Mouse (Mus musculus): Measurements from ENCODE around the gene Rbfox2.
A peak's percentile ranks its signal among the peaks of the same experiment; 100 is the strongest.

The Rbfox2 gene

GRCm38 (mm10) chr15:77273947-77274346, 32.9 kb downstream of the Rbfox2 start:
- DNase-seq (ENCODE audit: low spot score): no peak

- no peak for DNase-seq (ENCODE audit: low spot score)
Measured at GRCm38 (mm10) chr15:77271285-77271684, 35.5 kb downstream of the Rbfox2 start.

- DNase-seq (ENCODE audit: low spot score): peak; percentile 81
Measured at GRCm38 (mm10) chr15:77269496-77269895, 37.3 kb downstream of the Rbfox2 start.

GRCm38 (mm10) chr15:77268415-77268814, 38.4 kb downstream of the Rbfox2 start:
- DNase-seq (ENCODE audit: low spot score): no peak

GRCm38 (mm10) chr15:77265318-77265717, 41.5 kb downstream of the Rbfox2 start:
- no peak for DNase-seq (ENCODE audit: low spot score)

- no peak for DNase-seq (ENCODE audit: low spot score)
Measured at GRCm38 (mm10) chr15:77264314-77264713, 42.5 kb downstream of the Rbfox2 start.

- no peak for DNase-seq (ENCODE audit: low spot score)
Measured at GRCm38 (mm10) chr15:77262782-77263181, 44.0 kb downstream of the Rbfox2 start.

GRCm38 (mm10) chr15:77257437-77258229, 49.2 kb downstream of the Rbfox2 start:
- DNase-seq (ENCODE audit: low spot score): peak; percentile 85

GRCm38 (mm10) chr15:77256782-77257181, 50.0 kb downstream of the Rbfox2 start:
- DNase-seq (ENCODE audit: low spot score): no peak

GRCm38 (mm10) chr15:77254636-77255035, 52.2 kb downstream of the Rbfox2 start:
- peak; percentile 74 for DNase-seq (ENCODE audit: low spot score)

GRCm38 (mm10) chr15:77254128-77254527, 52.7 kb downstream of the Rbfox2 start:
- peak; percentile 71 for DNase-seq (ENCODE audit: low spot score)

GRCm38 (mm10) chr15:77251706-77252105, 55.1 kb downstream of the Rbfox2 start:
- DNase-seq (ENCODE audit: low spot score): peak; percentile 85

GRCm38 (mm10) chr15:77250806-77251205, 56.0 kb downstream of the Rbfox2 start:
- DNase-seq (ENCODE audit: low spot score): no peak

GRCm38 (mm10) chr15:77249421-77249820, 57.4 kb downstream of the Rbfox2 start:
- DNase-seq (ENCODE audit: low spot score): no peak

GRCm38 (mm10) chr15:77245418-77246365, 61.1 kb downstream of the Rbfox2 start:
- DNase-seq (ENCODE audit: low spot score): no peak

GRCm38 (mm10) chr15:77244634-77245033, 62.2 kb downstream of the Rbfox2 start:
- DNase-seq (ENCODE audit: low spot score): no peak

- peak; percentile 57 for DNase-seq (ENCODE audit: low spot score)
Measured at GRCm38 (mm10) chr15:77243876-77244560, 62.8 kb downstream of the Rbfox2 start.

GRCm38 (mm10) chr15:77240607-77241006, 66.2 kb downstream of the Rbfox2 start:
- no peak for DNase-seq (ENCODE audit: low spot score)

- no peak for DNase-seq (ENCODE audit: low spot score)
Measured at GRCm38 (mm10) chr15:77239564-77239963, 67.2 kb downstream of the Rbfox2 start.

- no peak for DNase-seq (ENCODE audit: low spot score)
Measured at GRCm38 (mm10) chr15:77237661-77238060, 69.1 kb downstream of the Rbfox2 start.

GRCm38 (mm10) chr15:77236055-77236567, 70.7 kb downstream of the Rbfox2 start:
- no peak for DNase-seq (ENCODE audit: low spot score)

GRCm38 (mm10) chr15:77235551-77235950, 71.3 kb downstream of the Rbfox2 start:
- DNase-seq (ENCODE audit: low spot score): no peak
